Mouse (Mus musculus) midbrain, postnatal 0 days (tissue): ENCODE data around the gene Olfr430. TPM values are rescaled to one million over a fixed set of nuclear protein-coding genes. Genes with fewer than 3 reads are reported as not detected.
"Not testable (repeated sequence)": the region's sequence is repeated elsewhere in the genome, so short reads cannot be mapped to it uniquely, and the experiment has no call there.

ENCODE experiments used
- ATAC-seq: fragments of 200-750 bp; cut with Nextera tagmentation; 2 replicates; pipeline ENCODE4 v1.8.0; 2017; ENCODE audit warnings: moderate number of reproducible peaks, mild to moderate bottlenecking, moderate TSS enrichment, moderate library complexity; ENCODE audit not compliant: low FRiP score
- DNase-seq: peaks from one replicate; pipeline ENCODE4 v3.0.0-alpha.2; 2015; ENCODE audit warnings: low spot score
- H3K27ac ChIP-seq: fragments of 300-500 bp; sonication (generic); 2 replicates; pipeline ENCODE4 v1.5.1; 2014; ENCODE audit warnings: low read depth, mild to moderate bottlenecking, low read length, mixed read lengths
- H3K27me3 ChIP-seq: fragments of 300-500 bp; sonication (generic); 2 replicates; pipeline ENCODE4 v1.6.1; 2014; ENCODE audit warnings: low read length, control low read depth, mixed read lengths; ENCODE audit not compliant: insufficient read depth
- H3K36me3 ChIP-seq: fragments of 300-500 bp; sonication (generic); 2 replicates; pipeline ENCODE4 v1.6.1; 2014; ENCODE audit warnings: low read length, control low read depth, mixed read lengths; ENCODE audit not compliant: insufficient read depth
- H3K4me1 ChIP-seq: fragments of 300-500 bp; sonication (generic); 2 replicates; pipeline ENCODE4 v1.6.1; 2014; ENCODE audit warnings: mild to moderate bottlenecking, control low read depth, antibody characterized with exemption, low read length, mixed read lengths; ENCODE audit not compliant: insufficient read depth
- H3K4me2 ChIP-seq: fragments of 300-500 bp; sonication (generic); 2 replicates; pipeline ENCODE4 v1.6.1; 2014; ENCODE audit warnings: low read depth, mild to moderate bottlenecking, low read length, mixed read lengths; ENCODE audit not compliant: poor library complexity, severe bottlenecking
- H3K4me3 ChIP-seq: fragments of 300-500 bp; sonication (generic); 2 replicates; pipeline ENCODE4 v1.5.1; 2014; ENCODE audit warnings: low read depth, mild to moderate bottlenecking, low read length, moderate library complexity
- H3K9ac ChIP-seq: fragments of 300-500 bp; sonication (generic); replicated peaks from 2 replicates; pipeline ENCODE4 v1.6.1; 2014; ENCODE audit warnings: mild to moderate bottlenecking, low read length, moderate library complexity, mixed read lengths; ENCODE audit not compliant: poor library complexity, severe bottlenecking
- H3K9me3 ChIP-seq: fragments of 300-500 bp; sonication (generic); 2 replicates; pipeline ENCODE4 v1.6.1; 2016; ENCODE audit warnings: low read length, control low read depth
- CTCF ChIP-seq: IDR thresholded peaks from 2 replicates; pipeline ENCODE4 v1.5.1; 2016; ENCODE audit warnings: antibody characterized with exemption, mild to moderate bottlenecking
- WGBS: fragments of 180-500 bp; shearing (Covaris S2); extraction: QIAGEN DNeasy Blood & Tissue Kit; methylation state at CpG from one replicate; pipeline ENCODE4 v1.1.7; 2014; 5-methylcytosine and 5-hydroxymethylcytosine counted together
- polyA plus RNA-seq: library from polyadenylated mRNA; unstranded; fragments of >200 nt; fragmentation: Nextera tagmentation; extraction: Ambion mirVana; gene quantifications from 2 replicates; pipeline ENCODE4 v1.2.1, GENCODE M21; 2015
- total RNA-seq: library from RNA; depleted of rRNA; stranded (reverse); fragments of >200 nt; gene quantifications from 2 replicates; pipeline ENCODE4 v1.2.3, GENCODE M21; 2014; rRNA removed

Gene Olfr430
- total RNA-seq (not detected in 2 replicates), polyA plus RNA-seq (not detected in 2 replicates)

- ATAC-seq (no peak), DNase-seq (no peak)
- H3K4me2 ChIP-seq, result no peak within 1 kb of the TSS
- H3K9ac ChIP-seq, result no peak within 1 kb of the TSS
- no peak within 1 kb of the TSS for H3K4me3 ChIP-seq
- no peaks in the 10 kb centered on the region for H3K9me3 ChIP-seq
- no peak for TF ChIP-seq CTCF
- no peaks in the 10 kb centered on the region for H3K4me1 ChIP-seq
- WGBS, result 81% methylated on average over 3 of the region's 3 CpGs
- H3K27ac ChIP-seq, result no peak within 1 kb of the TSS
- no peaks in the 10 kb centered on the region for H3K36me3 ChIP-seq
- H3K27me3 ChIP-seq, result no peaks in the 10 kb centered on the region
Measured at GRCm38 (mm10) chr1:174066305-174066704, at the start of gene Olfr430. Gene Olfr430 (plus strand): TSS chr1:174066605.

- no peak for TF ChIP-seq CTCF
- no peak within 1 kb of the TSS for H3K4me3 ChIP-seq
- no peak within 1 kb of the TSS for H3K9ac ChIP-seq
Measured at GRCm38 (mm10) chr1:174031698-174032097, 34.7 kb upstream of the Olfr430 start, which contains the start of gene Ifi205. Gene Ifi205 (minus strand): TSS chr1:174031810.

DNA sequence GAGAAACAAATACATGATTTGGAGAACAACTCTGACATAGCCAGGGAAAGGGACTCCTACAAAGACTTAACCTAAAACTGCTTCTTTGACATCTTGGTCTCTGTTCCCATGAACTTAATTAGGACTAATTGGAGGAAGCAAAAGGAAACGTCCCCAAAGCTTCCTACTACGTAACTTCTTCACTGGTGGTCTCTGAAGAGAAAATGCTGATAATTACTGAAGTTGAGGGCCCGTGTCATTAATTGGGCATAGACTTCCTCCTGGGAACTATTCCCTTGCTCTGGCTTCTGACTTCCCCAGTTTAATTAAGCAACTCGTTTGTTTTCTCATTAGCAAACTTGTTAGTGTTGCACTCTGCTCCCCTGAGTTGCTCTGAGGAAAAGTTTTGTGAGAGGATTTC is 30.6 kb upstream of the Olfr430 start:
- peak; percentile 21 for DNase-seq
- WGBS, result 71% methylated on average over 4 of the region's 4 CpGs
- Histone ChIP-seq H3K4me3 (no peak overlapping the region), H3K4me1 (no peaks in the 10 kb centered on the region), H3K27ac (no peak overlapping the region), H3K9ac (no peak overlapping the region), H3K36me3 (no peaks in the 10 kb centered on the region), H3K4me2 (no peak overlapping the region), H3K9me3 (no peaks in the 10 kb centered on the region), H3K27me3 (no peaks in the 10 kb centered on the region)
- no peak for TF ChIP-seq CTCF
- ATAC-seq, result no peak

More at GRCm38 (mm10) chr1:174031698-174032097, 34.7 kb upstream of the Olfr430 start, which contains the start of gene Ifi205:
- DNase-seq (no peak), ATAC-seq (no peak)
- H3K4me1 ChIP-seq, result no peaks in the 10 kb centered on the region
- no peak within 1 kb of the TSS for H3K4me2 ChIP-seq
- no peaks in the 10 kb centered on the region for H3K9me3 ChIP-seq
- H3K27ac ChIP-seq, result no peak within 1 kb of the TSS
- 53% methylated on average over 1 of the region's 1 CpGs for WGBS
- no peaks in the 10 kb centered on the region for H3K27me3 ChIP-seq
- H3K36me3 ChIP-seq, result no peaks in the 10 kb centered on the region

- H3K4me1 ChIP-seq, result no peaks in the 10 kb centered on the region
- H3K27me3 ChIP-seq, result no peaks in the 10 kb centered on the region
- H3K9ac ChIP-seq, result no peak overlapping the region
- no peaks in the 10 kb centered on the region for H3K36me3 ChIP-seq
- H3K9me3 ChIP-seq, result no peaks in the 10 kb centered on the region
- TF ChIP-seq CTCF, result no peak
- DNase-seq, result no peak
- H3K4me2 ChIP-seq, result no peak overlapping the region
- H3K4me3 ChIP-seq, result no peak overlapping the region
- 89% methylated on average over 3 of the region's 3 CpGs for WGBS
- no peak for ATAC-seq
- no peak overlapping the region for H3K27ac ChIP-seq
Measured at GRCm38 (mm10) chr1:174038480-174038879, 27.9 kb upstream of the Olfr430 start.

DNA sequence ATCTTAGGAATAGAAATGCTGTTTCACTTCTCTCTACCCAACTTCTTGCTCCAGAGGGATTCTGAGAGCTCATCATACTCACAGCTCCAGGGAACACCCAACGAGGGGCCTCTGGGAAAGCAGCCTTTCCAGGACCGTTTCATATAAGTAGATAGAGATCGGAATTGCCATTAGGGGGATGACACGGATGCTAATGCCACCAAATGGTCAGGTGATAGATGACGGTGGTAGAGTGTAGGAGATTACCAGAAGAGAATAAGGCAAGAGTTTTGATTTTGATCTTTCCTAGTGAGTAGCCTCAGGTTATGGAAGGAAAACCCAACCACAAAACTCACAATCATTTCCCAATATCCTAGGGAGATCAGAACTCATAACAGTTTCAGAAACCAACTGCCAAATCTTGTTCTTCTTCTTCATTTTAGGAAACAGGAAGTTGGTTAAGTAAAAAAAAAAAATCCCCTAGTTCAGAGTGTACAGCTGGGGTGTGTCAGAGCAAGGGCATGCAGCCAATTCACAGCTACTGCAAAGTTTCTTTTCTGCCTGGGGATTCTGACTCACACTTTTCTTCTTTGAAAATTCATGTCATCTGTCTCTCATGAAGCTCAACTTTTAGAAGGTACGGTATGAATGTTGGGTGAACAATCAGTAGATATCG is 25.8 kb upstream of the Olfr430 start, which contains the start of gene Olfr433:
TSS of gene Olfr433 (plus strand) at position 183 of the 655 bp plus-strand sequence.
- ATAC-seq (no peak), DNase-seq (no peak)
- H3K9me3 ChIP-seq, result no peaks in the 10 kb centered on the region
- TF ChIP-seq CTCF, result no peak
- H3K27ac ChIP-seq, result no peak within 1 kb of the TSS
- H3K4me2 ChIP-seq, result no peak within 1 kb of the TSS
- H3K27me3 ChIP-seq, result no peaks in the 10 kb centered on the region
- H3K9ac ChIP-seq, result no peak within 1 kb of the TSS
- no peak within 1 kb of the TSS for H3K4me3 ChIP-seq
- no peaks in the 10 kb centered on the region for H3K4me1 ChIP-seq
- H3K36me3 ChIP-seq, result no peaks in the 10 kb centered on the region
- WGBS, result 88% methylated on average over 7 of the region's 7 CpGs

DNA sequence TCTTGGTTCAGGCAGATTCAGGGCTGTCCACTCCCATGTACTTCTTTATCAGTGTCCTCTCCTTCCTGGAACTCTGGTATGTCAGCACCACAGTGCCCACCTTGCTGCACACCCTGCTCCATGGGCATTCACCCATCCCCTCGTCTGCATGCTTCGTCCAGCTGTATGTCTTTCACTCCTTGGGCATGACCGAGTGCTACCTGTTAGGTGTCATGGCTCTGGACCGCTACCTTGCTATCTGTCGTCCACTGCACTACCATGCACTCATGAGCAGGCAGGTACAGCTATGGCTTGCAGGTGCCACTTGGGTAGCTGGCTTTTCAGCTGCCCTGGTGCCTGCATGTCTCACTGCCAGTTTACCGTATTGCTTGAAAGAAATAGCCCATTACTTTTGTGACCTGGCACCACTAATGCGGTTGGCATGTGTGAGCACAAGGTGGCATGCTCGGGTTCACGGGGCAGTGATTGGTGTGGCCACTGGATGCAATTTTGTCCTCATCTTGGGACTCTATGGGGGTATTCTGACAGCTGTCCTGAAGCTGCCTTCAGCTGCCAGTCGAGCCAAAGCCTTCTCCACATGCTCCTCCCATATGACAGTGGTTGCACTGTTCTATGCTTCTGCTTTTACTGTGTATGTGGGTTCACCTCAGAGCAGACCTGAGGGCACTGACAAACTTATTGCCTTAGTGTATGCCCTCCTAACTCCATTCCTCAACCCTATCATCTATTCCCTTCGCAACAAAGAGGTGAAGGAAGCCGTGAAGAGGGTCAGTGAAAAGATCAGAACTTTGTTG is 24.1 kb upstream of the Olfr430 start:
- not testable (repeated sequence) for H3K9me3 ChIP-seq, H3K27me3 ChIP-seq, H3K4me2 ChIP-seq, H3K36me3 ChIP-seq, H3K9ac ChIP-seq, H3K27ac ChIP-seq, ATAC-seq, H3K4me1 ChIP-seq, H3K4me3 ChIP-seq, DNase-seq
- WGBS, result 90% methylated on average over 12 of the region's 12 CpGs
